In the genomic region with DNA sequence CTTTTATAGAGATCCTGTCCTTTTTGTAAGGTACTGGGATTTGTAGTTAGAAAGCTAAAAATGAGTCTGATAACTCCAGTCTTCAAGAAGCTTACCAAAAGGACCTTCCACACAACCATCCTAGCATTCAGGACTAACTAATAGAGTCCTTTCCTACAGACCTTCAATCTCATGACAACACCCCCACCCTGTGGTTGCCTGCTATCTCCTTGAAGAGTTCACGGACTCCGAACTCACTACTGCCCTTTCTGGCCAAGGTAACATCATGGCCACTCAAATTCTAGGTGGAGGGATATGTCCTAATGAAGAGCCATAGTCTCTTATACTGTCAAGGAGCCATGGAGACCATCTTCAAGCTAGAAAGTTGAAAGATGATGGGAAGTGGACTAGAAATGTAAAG, we compare ENCODE assay signal across 11 mouse cellular contexts.
DNase-seq lines count a peak whose midpoint lies in the region; ATAC-seq and TF ChIP-seq lines count a peak whose summit lies in the region.
"Had no signal": no experiment of that assay in that cellular context is flagged by ENCODE, and none has a peak within 500 bp of the region (broad histone marks: within the 10 kb centered on the region; RNA-seq: fewer than 3 reads in every experiment).

No protein-coding gene starts in this region.

- H3K27ac ChIP-seq in heart, embryonic 10.5 days = no peak overlapping the region
- H3K27ac ChIP-seq in kidney, embryonic 16.5 days (ENCODE audit: low read length) = peak overlapping the region; percentile 87; the same call in 1 of the 2 replicates
- H3K27ac ChIP-seq in stomach, postnatal 0 days (replicated peaks) = no peak overlapping the region

- H3K4me3 ChIP-seq in heart, embryonic 10.5 days = no peak overlapping the region
- no peak overlapping the region for H3K4me3 ChIP-seq in kidney, embryonic 16.5 days (ENCODE audit: low read length)
- no peak overlapping the region for H3K4me3 ChIP-seq in stomach, postnatal 0 days (ENCODE audit: low read depth, low read length)

- 34% methylated on average over 2 of the region's 2 CpGs for WGBS in heart, embryonic 10.5 days
- WGBS in kidney, embryonic 16.5 days = 79% methylated on average over 2 of the region's 2 CpGs
- WGBS in stomach, postnatal 0 days = 84% methylated on average over 2 of the region's 2 CpGs

- H3K36me3 ChIP-seq in heart, embryonic 10.5 days = no peaks in the 10 kb centered on the region
- no peaks in the 10 kb centered on the region for H3K36me3 ChIP-seq in kidney, embryonic 16.5 days (ENCODE audit: insufficient read depth, low read length)
- H3K36me3 ChIP-seq in stomach, postnatal 0 days (ENCODE audit: control insufficient read depth, insufficient read depth, low read length) = no peaks in the 10 kb centered on the region

- no peak overlapping the region for H3K9ac ChIP-seq in kidney, embryonic 16.5 days (replicated peaks; ENCODE audit: low read length)
- H3K9ac ChIP-seq in stomach, postnatal 0 days (ENCODE audit: low read length) = no peak overlapping the region

- H3K9me3 ChIP-seq in heart, embryonic 10.5 days = no peaks in the 10 kb centered on the region
- H3K9me3 ChIP-seq in kidney, embryonic 16.5 days (ENCODE audit: low read length) = no peaks in the 10 kb centered on the region
- H3K9me3 ChIP-seq in stomach, postnatal 0 days (ENCODE audit: control insufficient read depth, low read length) = no peaks in the 10 kb centered on the region

- peaks cover 9% of the 10 kb centered on the region; the same call in 1 of the 2 replicates for H3K4me1 ChIP-seq in heart, embryonic 10.5 days
- peaks cover 48% of the 10 kb centered on the region for H3K4me1 ChIP-seq in kidney, embryonic 16.5 days (ENCODE audit: insufficient read depth, low read length)
- H3K4me1 ChIP-seq in stomach, postnatal 0 days (replicated peaks; ENCODE audit: control insufficient read depth, insufficient read depth) = no peaks in the 10 kb centered on the region; the same call in 1 of the 2 replicates

- no peak for TF ChIP-seq EP300 in stomach, postnatal 0 days (optimal IDR thresholded peaks at IDR 0.05)

- DNase-seq in heart, adult 11 months = peak; percentile 87
- no peak for DNase-seq in heart, embryonic 10.5 days (ENCODE audit: low spot score)
- peak; percentile 38 for DNase-seq in urinary bladder, postnatal 14 days (ENCODE audit: low spot score)
- no peak for DNase-seq in urinary bladder, adult 2 months (ENCODE audit: low spot score)
- DNase-seq in stomach, postnatal 0 days (ENCODE audit: low spot score) = peak; percentile 26
- no peak for DNase-seq in left cerebral cortex, adult 11 months (ENCODE audit: low spot score)
- DNase-seq: cerebellum, adult 9-10 months; layer of hippocampus, postnatal 36 days; thymus, postnatal 36 days had no signal

- no peaks in the 10 kb centered on the region for H3K27me3 ChIP-seq in heart, embryonic 10.5 days (ENCODE audit: insufficient read depth, poor library complexity, severe bottlenecking)
- H3K27me3 ChIP-seq in kidney, embryonic 16.5 days (ENCODE audit: insufficient read depth, low read length) = no peaks in the 10 kb centered on the region; the same call in 1 of the 2 replicates
- H3K27me3 ChIP-seq in stomach, postnatal 0 days (ENCODE audit: control insufficient read depth, insufficient read depth, low read length) = no peaks in the 10 kb centered on the region

- ATAC-seq in kidney, embryonic 16.5 days (ENCODE audit: low FRiP score, low TSS enrichment) = no peak
- no peak for ATAC-seq in stomach, postnatal 0 days (ENCODE audit: low FRiP score, low TSS enrichment)
- no peak for ATAC-seq in cerebellum, adult (ENCODE audit: insufficient number of reproducible peaks, low FRiP score, low TSS enrichment)

- H3K4me2 ChIP-seq in kidney, embryonic 16.5 days (replicated peaks; ENCODE audit: low read depth, low read length) = no peak overlapping the region
- no peak overlapping the region for H3K4me2 ChIP-seq in stomach, postnatal 0 days (replicated peaks; ENCODE audit: low read depth)

- TF ChIP-seq CTCF in stomach, postnatal 0 days (IDR thresholded peaks at IDR 0.05; ENCODE audit: low read depth) = peak; percentile 68

Comparison
In these comparisons a context has a peak if more than half of its experiments do, and no peak if none do; other contexts are left out.
1. DNase-seq: peak in heart, adult 11 months (single experiment), urinary bladder, postnatal 14 days (single experiment) and stomach, postnatal 0 days (single experiment); none in heart, embryonic 10.5 days (single experiment), urinary bladder, adult 2 months (single experiment) and left cerebral cortex, adult 11 months (single experiment).